Mouse (Mus musculus): ENCODE measurements at regions not wholly inside any gene's neighbourhood (a gene's known extent, or its start where the extent isn't known, plus 50 kb on each side); places are given as distances from the start of the nearest gene placed in this dataset.

DNA sequence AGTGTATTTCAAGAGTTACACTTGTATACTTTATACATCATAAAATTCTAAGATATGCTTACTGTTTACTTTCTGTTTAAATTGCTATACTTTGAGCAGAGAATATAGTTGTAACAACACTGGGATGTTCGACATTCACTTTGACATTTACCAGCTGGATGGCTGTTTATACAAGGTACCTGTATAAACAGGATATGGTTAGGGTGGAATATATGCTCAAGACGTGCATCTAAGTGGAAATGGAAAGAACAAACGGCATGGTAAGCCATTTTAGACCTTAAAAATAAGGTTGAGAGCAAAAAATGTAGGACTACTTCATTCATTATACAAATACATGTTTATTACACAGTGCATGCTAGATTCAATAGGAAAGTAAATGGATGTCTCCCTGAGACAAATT, 195.9 kb upstream of the Rasa1 start:
- H3K36me3 ChIP-seq, result no peaks in the 10 kb centered on the region

DNA sequence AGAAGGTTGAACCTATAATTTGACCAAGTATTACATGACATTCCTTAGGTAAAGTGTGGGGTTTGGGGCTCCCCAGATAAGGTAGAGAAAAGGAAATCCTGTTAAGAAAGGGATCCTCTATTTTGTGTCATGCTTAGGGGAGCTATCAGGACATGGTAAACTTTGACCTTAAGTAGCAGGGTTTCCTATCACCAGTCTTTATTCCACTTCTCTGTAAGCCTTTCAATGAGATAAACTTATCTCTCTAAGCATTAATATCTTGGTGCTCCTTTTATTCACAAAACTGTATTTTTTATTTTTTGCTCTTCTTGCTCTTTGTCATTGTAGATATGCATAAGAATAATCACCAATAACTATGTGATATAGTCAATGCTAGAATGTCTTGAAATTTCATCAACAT, 194.4 kb upstream of the Rasa1 start:
- H3K27me3 ChIP-seq, result no peaks in the 10 kb centered on the region
- H3K4me2 ChIP-seq, result no peak overlapping the region
- no peak overlapping the region for H3K27ac ChIP-seq (replicated peaks)
- no peaks in the 10 kb centered on the region for H3K4me1 ChIP-seq (replicated peaks)
- H3K9me3 ChIP-seq, result no peaks in the 10 kb centered on the region
- H3K9ac ChIP-seq, result no peak overlapping the region
- no peaks in the 10 kb centered on the region for H3K36me3 ChIP-seq
- no peak overlapping the region for H3K4me3 ChIP-seq
- ATAC-seq (ENCODE audit: low FRiP score, low read depth), result no peak

More for the DNA sequence above, 195.9 kb upstream of the Rasa1 start:
- ATAC-seq (ENCODE audit: low FRiP score, low read depth), result no peak
- H3K9ac ChIP-seq, result no peak overlapping the region
- H3K9me3 ChIP-seq, result no peaks in the 10 kb centered on the region
- no peak overlapping the region for H3K4me2 ChIP-seq
- H3K4me1 ChIP-seq (replicated peaks), result no peaks in the 10 kb centered on the region
- no peak overlapping the region for H3K27ac ChIP-seq (replicated peaks)
- H3K4me3 ChIP-seq, result no peak overlapping the region
- 76% methylated on average over 3 of the region's 3 CpGs for WGBS
- no peaks in the 10 kb centered on the region for H3K27me3 ChIP-seq

DNA sequence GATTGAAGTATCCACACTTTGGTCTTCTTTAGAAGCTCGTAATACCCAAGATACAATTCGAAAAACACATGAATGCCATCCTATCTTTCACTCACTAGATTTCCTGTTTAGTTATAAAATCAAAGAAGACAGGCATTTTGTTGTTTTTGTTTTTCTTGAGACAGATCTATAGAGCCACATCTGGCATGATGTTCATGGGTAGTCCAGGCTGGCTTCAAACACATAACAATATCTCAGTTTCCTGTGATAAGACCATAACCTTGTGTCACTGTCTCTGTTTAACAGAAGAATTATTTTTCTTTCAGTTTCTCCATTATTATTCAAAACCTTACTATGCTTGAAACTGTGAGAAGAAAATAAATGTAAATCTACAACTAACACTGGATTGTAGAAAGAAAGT, 190.5 kb upstream of the Rasa1 start:
- Histone ChIP-seq H3K27ac (replicated peaks) (no peak overlapping the region), H3K9me3 (no peaks in the 10 kb centered on the region), H3K27me3 (no peaks in the 10 kb centered on the region), H3K36me3 (no peaks in the 10 kb centered on the region), H3K4me3 (no peak overlapping the region), H3K4me1 (replicated peaks) (no peaks in the 10 kb centered on the region), H3K9ac (no peak overlapping the region), H3K4me2 (no peak overlapping the region)
- ATAC-seq (ENCODE audit: low FRiP score, low read depth), result no peak
- 88% methylated on average over 2 of the region's 2 CpGs for WGBS

DNA sequence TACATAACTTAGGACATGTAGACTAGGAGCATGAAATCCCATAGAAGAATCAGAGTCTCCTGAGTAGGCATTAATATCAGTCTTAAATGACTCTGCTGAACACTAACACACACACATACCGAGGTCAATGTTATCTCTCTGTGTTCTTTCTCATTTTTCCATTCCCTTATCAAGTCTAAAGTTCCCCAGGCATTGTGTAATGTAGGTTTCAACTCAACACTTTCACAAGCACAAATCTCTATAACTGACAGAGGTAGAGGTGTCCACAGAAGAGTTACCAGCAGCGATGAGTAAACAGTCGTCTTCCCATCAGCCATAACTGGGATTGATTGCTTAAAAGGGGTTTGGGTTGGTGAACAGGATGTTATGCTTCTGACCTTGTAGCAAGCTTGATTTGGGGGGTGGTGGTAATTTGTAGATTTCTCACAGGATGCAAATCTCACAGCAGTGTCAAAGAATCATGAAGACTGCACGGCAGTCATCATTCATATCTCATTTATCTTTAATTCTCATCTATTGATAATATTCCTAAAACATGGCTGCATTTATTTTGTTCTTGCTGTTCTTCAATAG, 187.4 kb upstream of the Rasa1 start:
- H3K9me3 ChIP-seq, result no peaks in the 10 kb centered on the region
- no peaks in the 10 kb centered on the region for H3K36me3 ChIP-seq
- no peak for ATAC-seq (ENCODE audit: low FRiP score, low read depth)
- H3K9ac ChIP-seq, result no peak overlapping the region
- no peaks in the 10 kb centered on the region for H3K4me1 ChIP-seq (replicated peaks)
- no peak overlapping the region for H3K4me3 ChIP-seq
- WGBS, result 82% methylated on average over 4 of the region's 4 CpGs
- H3K27me3 ChIP-seq, result no peaks in the 10 kb centered on the region
- H3K27ac ChIP-seq (replicated peaks), result no peak overlapping the region
- no peak overlapping the region for H3K4me2 ChIP-seq

DNA sequence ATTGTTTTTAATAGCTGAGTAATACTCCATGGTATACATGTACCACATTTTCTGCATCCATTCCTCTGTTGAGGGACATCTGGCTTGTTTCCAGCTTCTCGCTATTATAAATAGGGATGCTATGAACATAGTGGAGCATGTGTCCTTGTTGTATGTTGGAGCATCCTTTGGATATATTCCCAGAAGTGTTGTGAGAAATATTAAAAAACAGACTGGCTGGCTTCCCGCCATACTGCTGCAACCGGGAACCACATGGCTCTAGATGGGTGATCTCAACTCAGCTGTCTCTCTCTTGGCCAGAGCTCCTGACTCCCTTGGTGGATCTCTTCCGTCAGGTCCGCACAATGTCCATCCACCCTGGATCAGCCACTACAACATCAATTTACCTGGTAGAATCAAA, 182.4 kb upstream of the Rasa1 start:
- 87% methylated on average over 5 of the region's 5 CpGs for WGBS
- Histone ChIP-seq H3K4me2 (no peak overlapping the region), H3K4me1 (replicated peaks) (no peaks in the 10 kb centered on the region), H3K27me3 (no peaks in the 10 kb centered on the region), H3K9me3 (no peaks in the 10 kb centered on the region), H3K36me3 (no peaks in the 10 kb centered on the region), H3K27ac (replicated peaks) (no peak overlapping the region), H3K9ac (no peak overlapping the region), H3K4me3 (no peak overlapping the region)
- no peak for ATAC-seq (ENCODE audit: low FRiP score, low read depth)

DNA sequence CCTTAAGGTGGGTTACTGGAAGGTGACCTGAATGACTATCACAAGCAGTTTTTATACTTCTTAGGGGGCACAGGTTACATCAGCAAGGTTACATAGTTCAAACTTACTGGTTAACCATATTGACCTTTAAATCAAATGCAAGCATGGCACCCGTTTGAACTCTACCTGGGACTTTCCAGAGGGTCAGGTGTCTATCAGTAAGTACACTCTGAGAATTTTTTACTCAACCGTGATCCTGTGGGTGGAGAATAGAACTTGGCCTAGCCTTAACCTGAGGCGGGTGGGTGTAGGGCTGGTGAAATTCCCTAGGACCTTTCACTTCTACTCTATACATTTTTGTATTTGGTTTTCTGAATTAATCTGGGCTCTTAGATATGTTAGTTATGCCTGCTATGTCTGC, 170.5 kb upstream of the Rasa1 start:
- H3K9ac ChIP-seq, result no peak overlapping the region
- H3K4me1 ChIP-seq (replicated peaks), result no peaks in the 10 kb centered on the region
- 87% methylated on average over 3 of the region's 3 CpGs for WGBS
- H3K27me3 ChIP-seq, result no peaks in the 10 kb centered on the region
- no peaks in the 10 kb centered on the region for H3K36me3 ChIP-seq
- no peak overlapping the region for H3K4me3 ChIP-seq
- H3K9me3 ChIP-seq, result no peaks in the 10 kb centered on the region
- H3K4me2 ChIP-seq, result no peak overlapping the region
- H3K27ac ChIP-seq (replicated peaks), result no peak overlapping the region
- no peak for ATAC-seq (ENCODE audit: low FRiP score, low read depth)

DNA sequence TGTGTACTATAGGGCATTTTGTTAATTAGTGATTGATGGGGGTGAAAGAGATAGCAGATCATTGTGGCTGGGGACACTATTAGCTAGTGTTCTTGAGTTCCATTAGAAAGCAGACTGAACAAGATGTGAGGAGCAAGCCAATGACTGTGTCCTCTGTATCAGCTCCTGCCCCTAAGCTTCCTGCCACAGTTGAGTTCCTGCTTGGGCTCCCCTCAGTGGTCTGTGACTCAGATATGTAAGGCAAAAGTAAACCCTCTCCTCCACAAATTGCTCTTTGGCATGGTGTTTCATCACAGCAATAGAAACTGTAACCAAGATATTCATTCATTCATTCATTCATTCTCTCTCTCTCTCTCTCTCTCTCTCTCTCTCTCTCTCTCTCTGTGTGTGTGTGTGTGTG, 169.7 kb upstream of the Rasa1 start:
- no peak for ATAC-seq (ENCODE audit: low FRiP score, low read depth)
- Histone ChIP-seq H3K9ac (no peak overlapping the region), H3K4me3 (no peak overlapping the region), H3K4me1 (replicated peaks) (no peaks in the 10 kb centered on the region), H3K4me2 (no peak overlapping the region), H3K9me3 (no peaks in the 10 kb centered on the region), H3K27ac (replicated peaks) (no peak overlapping the region), H3K36me3 (no peaks in the 10 kb centered on the region), H3K27me3 (no peaks in the 10 kb centered on the region)

DNA sequence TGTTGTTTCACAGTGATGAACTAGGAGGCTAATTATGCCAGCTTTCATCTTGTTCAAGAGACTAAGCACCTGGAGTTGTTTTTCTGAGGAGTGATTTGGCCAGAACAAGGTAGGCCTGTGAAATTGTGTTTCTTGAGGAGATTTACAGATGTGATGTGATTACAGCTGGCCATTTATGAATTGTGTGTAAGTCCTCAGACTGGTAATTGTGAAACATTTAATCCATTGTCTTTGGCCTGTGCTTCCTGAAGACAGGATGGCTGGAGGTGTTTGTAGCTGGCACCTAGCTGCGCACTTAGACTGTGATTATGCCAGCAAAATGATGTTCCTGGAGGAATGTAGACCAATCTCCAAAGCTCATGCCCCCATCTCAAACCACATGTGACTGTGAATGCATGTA, 150.7 kb upstream of the Rasa1 start:
- no peak for ATAC-seq (ENCODE audit: low FRiP score, low read depth)
- H3K4me3 ChIP-seq, result no peak overlapping the region
- H3K36me3 ChIP-seq, result no peaks in the 10 kb centered on the region
- 92% methylated on average over 1 of the region's 1 CpGs for WGBS
- H3K27me3 ChIP-seq, result no peaks in the 10 kb centered on the region
- H3K27ac ChIP-seq (replicated peaks), result no peak overlapping the region
- H3K9me3 ChIP-seq, result no peaks in the 10 kb centered on the region
- no peaks in the 10 kb centered on the region for H3K4me1 ChIP-seq (replicated peaks)
- H3K9ac ChIP-seq, result no peak overlapping the region
- H3K4me2 ChIP-seq, result no peak overlapping the region

DNA sequence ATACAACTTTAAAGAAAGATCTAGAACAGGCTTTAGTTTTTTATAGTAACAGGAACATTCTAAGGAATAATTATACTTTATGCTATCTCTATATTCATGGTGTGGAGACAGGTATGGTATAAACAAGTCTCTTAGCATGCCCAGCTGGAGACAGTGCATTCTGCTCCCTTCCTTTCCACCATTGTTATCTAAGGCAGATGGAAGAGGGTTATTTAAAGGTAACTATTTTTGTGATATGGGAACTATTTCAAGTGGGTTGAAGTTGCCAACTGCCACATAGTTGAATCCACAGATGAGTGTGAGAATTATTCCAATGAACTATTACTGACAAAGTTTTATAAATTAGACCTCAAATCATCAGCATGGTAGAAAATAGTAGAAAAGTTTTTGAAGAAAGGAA, 148.9 kb upstream of the Rasa1 start:
- no peaks in the 10 kb centered on the region for H3K4me1 ChIP-seq (replicated peaks)
- no peak overlapping the region for H3K4me2 ChIP-seq
- no peaks in the 10 kb centered on the region for H3K36me3 ChIP-seq
- no peak overlapping the region for H3K9ac ChIP-seq
- ATAC-seq (ENCODE audit: low FRiP score, low read depth), result no peak
- no peaks in the 10 kb centered on the region for H3K9me3 ChIP-seq
- H3K4me3 ChIP-seq, result no peak overlapping the region
- H3K27ac ChIP-seq (replicated peaks), result no peak overlapping the region
- H3K27me3 ChIP-seq, result no peaks in the 10 kb centered on the region

DNA sequence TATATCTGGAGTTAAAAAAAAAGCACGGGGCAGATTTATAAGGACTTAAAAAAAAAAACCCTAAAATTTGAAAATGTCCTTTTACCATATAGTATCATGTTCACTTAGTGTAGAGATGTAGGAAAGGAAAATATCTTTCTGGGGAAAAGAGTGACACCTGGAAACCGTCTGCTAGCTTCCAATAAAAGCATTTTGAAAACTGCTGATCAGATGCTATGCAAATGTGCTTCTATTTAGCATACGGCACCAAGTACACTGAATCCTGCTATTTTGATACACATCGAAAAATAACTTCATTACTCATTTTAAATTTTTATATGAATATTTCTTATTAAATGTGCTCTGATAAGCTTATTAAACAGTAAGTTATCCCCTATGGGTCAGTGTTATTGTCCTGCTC, 148.1 kb upstream of the Rasa1 start:
- Histone ChIP-seq H3K36me3 (no peaks in the 10 kb centered on the region), H3K9ac (no peak overlapping the region), H3K27me3 (no peaks in the 10 kb centered on the region), H3K4me1 (replicated peaks) (no peaks in the 10 kb centered on the region), H3K27ac (replicated peaks) (no peak overlapping the region), H3K4me3 (no peak overlapping the region), H3K4me2 (no peak overlapping the region), H3K9me3 (no peaks in the 10 kb centered on the region)
- 85% methylated on average over 4 of the region's 4 CpGs for WGBS
- no peak for ATAC-seq (ENCODE audit: low FRiP score, low read depth)

DNA sequence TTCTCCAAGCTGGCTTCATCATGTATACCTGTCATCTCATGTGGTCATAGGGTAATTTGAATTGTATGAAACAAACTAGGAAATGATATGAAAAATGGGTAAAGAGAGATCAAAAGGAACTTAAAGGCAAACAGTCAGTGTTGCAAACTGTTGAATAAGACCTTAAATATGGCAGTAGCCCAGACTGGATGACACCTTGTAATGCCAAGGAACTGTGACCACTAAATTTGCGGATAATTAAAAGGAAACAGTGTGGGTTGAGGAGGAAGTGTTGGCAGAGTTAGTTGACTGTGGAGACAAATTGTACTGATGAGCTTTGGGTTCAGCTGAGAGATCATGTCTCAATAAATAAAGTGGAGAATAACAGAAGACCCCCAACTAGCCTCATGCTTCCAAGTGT, 147.3 kb upstream of the Rasa1 start:
- H3K9me3 ChIP-seq, result no peaks in the 10 kb centered on the region
- no peak overlapping the region for H3K27ac ChIP-seq (replicated peaks)
- H3K4me1 ChIP-seq (replicated peaks), result no peaks in the 10 kb centered on the region
- no peak for ATAC-seq (ENCODE audit: low FRiP score, low read depth)
- H3K4me3 ChIP-seq, result no peak overlapping the region
- whole genome bisulfite sequencing, result 93% methylated on average over 1 of the region's 1 CpGs
- no peak overlapping the region for H3K9ac ChIP-seq
- H3K36me3 ChIP-seq, result no peaks in the 10 kb centered on the region
- H3K4me2 ChIP-seq, result no peak overlapping the region
- no peaks in the 10 kb centered on the region for H3K27me3 ChIP-seq

DNA sequence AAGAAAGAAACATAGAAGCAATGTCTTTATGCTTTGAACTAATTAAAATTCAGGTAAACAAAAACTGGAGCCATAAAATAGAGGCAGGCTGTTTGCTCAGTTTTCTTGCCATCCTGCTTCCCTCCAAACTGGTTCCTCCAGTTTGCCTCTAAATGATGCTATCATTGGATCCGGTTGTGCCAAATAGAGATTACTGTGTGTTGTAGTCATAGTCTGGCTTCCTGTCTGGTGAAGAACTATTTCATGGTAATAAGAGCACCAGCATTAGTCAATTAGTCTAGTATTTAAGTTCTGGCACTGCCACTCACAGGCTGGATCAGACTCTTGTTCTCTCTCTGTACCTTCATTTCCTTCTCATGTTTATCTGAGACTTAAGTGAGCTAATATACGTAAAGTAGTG, 141.9 kb upstream of the Rasa1 start:
- Histone ChIP-seq H3K4me2 (no peak overlapping the region), H3K4me1 (replicated peaks) (no peaks in the 10 kb centered on the region), H3K9ac (no peak overlapping the region), H3K27ac (replicated peaks) (no peak overlapping the region), H3K9me3 (no peaks in the 10 kb centered on the region), H3K36me3 (no peaks in the 10 kb centered on the region), H3K4me3 (no peak overlapping the region), H3K27me3 (no peaks in the 10 kb centered on the region)
- ATAC-seq (ENCODE audit: low FRiP score, low read depth), result no peak
- 91% methylated on average over 2 of the region's 2 CpGs for WGBS

DNA sequence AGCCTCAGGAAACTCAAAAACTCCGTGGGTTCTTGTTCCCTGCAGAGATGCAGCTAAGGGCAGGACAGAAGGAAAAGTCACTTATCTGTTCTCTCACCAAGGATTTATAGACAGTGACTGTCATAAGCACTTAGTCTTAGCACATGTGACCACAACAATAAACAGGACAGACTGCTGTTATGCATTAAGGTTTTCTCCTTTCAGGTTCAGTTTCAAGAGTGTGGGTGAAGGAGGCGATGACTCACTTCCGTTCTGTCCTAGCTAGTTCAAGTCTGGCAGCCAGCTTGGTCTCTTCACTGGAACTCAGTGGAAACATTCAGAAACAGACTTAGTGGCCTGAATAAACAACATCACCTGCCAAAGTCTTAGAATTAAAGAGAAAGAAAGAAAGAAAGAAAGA, 141.1 kb upstream of the Rasa1 start:
- 75% methylated on average over 3 of the region's 3 CpGs for WGBS
- H3K9me3 ChIP-seq, result no peaks in the 10 kb centered on the region
- no peak overlapping the region for H3K27ac ChIP-seq (replicated peaks)
- H3K27me3 ChIP-seq, result no peaks in the 10 kb centered on the region
- H3K4me3 ChIP-seq, result no peak overlapping the region
- no peaks in the 10 kb centered on the region for H3K36me3 ChIP-seq
- H3K4me1 ChIP-seq (replicated peaks), result no peaks in the 10 kb centered on the region
- ATAC-seq (ENCODE audit: low FRiP score, low read depth), result no peak
- H3K4me2 ChIP-seq, result no peak overlapping the region
- H3K9ac ChIP-seq, result no peak overlapping the region

All from hindbrain, embryonic 15.5 days (tissue).